Mouse (Mus musculus) hindbrain, embryonic 14.5 days (tissue): ENCODE results near the gene Dzip3. TPM values are rescaled to one million over a fixed set of nuclear protein-coding genes. Genes with fewer than 3 reads are reported as not detected.

Source experiments
- ATAC-seq: fragments of 200-750 bp; cut with Nextera tagmentation; 2 replicates; pipeline ENCODE4 v1.8.0; 2017; ENCODE audit warnings: moderate number of reproducible peaks, mild to moderate bottlenecking, moderate TSS enrichment, moderate library complexity; ENCODE audit not compliant: low FRiP score
- DNase-seq: peaks from one replicate; pipeline ENCODE4 v3.0.0-alpha.2; 2015; ENCODE audit warnings: low spot score
- H3K27ac ChIP-seq: fragments of 300-500 bp; sonication (generic); 2 replicates; pipeline ENCODE4 v1.5.1; 2014; ENCODE audit warnings: mild to moderate bottlenecking, moderate library complexity
- H3K27me3 ChIP-seq: fragments of 300-500 bp; sonication (generic); 2 replicates; pipeline ENCODE4 v1.6.1; 2014; ENCODE audit warnings: mild to moderate bottlenecking, low read length, mixed read lengths; ENCODE audit not compliant: control insufficient read depth, insufficient read depth
- H3K36me3 ChIP-seq: fragments of 300-500 bp; sonication (generic); replicated peaks from 2 replicates; pipeline ENCODE4 v1.6.1; 2014; ENCODE audit not compliant: control insufficient read depth, insufficient read depth
- H3K4me1 ChIP-seq: fragments of 300-500 bp; sonication (generic); replicated peaks from 2 replicates; pipeline ENCODE4 v1.6.1; 2014; ENCODE audit warnings: antibody characterized with exemption, low read length, mixed read lengths; ENCODE audit not compliant: control insufficient read depth, insufficient read depth
- H3K4me2 ChIP-seq: fragments of 300-500 bp; sonication (generic); replicated peaks from 2 replicates; pipeline ENCODE4 v1.6.1; 2014; ENCODE audit warnings: mild to moderate bottlenecking, moderate library complexity
- H3K4me3 ChIP-seq: fragments of 300-500 bp; sonication (generic); replicated peaks from 2 replicates; pipeline ENCODE4 v1.5.1; 2014; ENCODE audit warnings: mild to moderate bottlenecking, low read length
- H3K9ac ChIP-seq: fragments of 300-500 bp; sonication (generic); 2 replicates; pipeline ENCODE4 v1.6.1; 2014
- H3K9me3 ChIP-seq: fragments of 300-500 bp; sonication (generic); 2 replicates; pipeline ENCODE4 v1.6.1; 2016; ENCODE audit warnings: low read length; ENCODE audit not compliant: control insufficient read depth
- WGBS: fragments of 180-500 bp; shearing (Covaris S2); extraction: QIAGEN DNeasy Blood & Tissue Kit; methylation state at CpG from one replicate; pipeline ENCODE4 v1.1.7; 2014; 5-methylcytosine and 5-hydroxymethylcytosine counted together
- polyA plus RNA-seq: library from polyadenylated mRNA; unstranded; fragments of >200 nt; fragmentation: Nextera tagmentation; extraction: Ambion mirVana; gene quantifications from 2 replicates; pipeline ENCODE4 v1.2.1, GENCODE M21; 2014

Gene Dzip3
- 77.3 and 81.6 TPM in 2 replicates for polyA plus RNA-seq

DNA sequence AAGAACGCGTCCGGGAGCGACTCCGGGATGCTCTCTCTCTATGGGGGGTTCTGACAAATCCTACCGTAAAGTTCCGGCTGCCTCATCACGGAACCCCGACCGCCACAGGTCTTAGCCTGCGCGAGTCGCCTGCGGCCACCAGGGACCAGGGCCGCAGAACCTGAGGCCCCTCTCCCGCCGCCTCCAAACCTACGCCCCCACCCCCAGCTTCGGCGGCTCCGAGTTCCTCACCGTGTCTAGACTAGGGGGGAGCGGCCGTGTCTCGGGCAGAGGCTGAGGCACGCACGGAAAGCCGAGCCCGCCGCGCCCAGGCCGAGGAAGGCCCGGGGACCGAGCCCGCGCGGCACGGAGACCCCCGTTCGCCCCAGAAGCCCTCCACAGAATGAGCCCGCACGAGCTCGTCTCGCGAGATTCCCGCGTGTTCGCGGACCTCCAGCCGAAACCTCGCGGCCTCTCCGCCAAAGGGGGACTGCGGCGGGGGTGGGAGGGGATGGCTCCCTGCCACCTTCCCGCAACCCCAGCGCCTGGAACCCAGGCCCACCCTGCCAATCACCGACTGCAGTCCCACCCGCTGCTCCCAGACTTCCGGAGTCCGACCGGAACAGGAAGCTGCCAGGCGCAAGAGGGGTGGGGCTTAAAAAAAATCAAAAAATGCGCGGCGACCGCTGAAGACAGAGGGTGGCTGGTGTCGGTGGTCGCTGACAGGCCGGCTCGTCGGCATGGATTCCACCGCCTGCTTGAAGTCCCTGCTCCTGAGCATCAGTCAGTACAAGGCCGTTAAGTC, at the start of gene Dzip3, which contains the start of gene Cip2a:
Gene Dzip3 (minus strand): TSS at position 607 of the 784 bp plus-strand sequence.
Gene Cip2a (plus strand): TSS at position 627 of the 784 bp plus-strand sequence.
- Histone ChIP-seq H3K27me3 (no peaks in the 10 kb centered on the region), H3K4me2 (peak within 1 kb of the TSS; percentile 86), H3K9me3 (no peaks in the 10 kb centered on the region), H3K9ac (peak within 1 kb of the TSS; percentile 99), H3K27ac (peak within 1 kb of the TSS; percentile 97), H3K4me3 (peak within 1 kb of the TSS; percentile 97), H3K4me1 (peaks cover 9% of the 10 kb centered on the region; the same call in 1 of the 2 replicates), H3K36me3 (no peaks in the 10 kb centered on the region)
- WGBS, result under 1% methylated on average over 74 of the region's 74 CpGs
- ATAC-seq, result peak; percentile 99
- DNase-seq, result peak; percentile 93

DNA sequence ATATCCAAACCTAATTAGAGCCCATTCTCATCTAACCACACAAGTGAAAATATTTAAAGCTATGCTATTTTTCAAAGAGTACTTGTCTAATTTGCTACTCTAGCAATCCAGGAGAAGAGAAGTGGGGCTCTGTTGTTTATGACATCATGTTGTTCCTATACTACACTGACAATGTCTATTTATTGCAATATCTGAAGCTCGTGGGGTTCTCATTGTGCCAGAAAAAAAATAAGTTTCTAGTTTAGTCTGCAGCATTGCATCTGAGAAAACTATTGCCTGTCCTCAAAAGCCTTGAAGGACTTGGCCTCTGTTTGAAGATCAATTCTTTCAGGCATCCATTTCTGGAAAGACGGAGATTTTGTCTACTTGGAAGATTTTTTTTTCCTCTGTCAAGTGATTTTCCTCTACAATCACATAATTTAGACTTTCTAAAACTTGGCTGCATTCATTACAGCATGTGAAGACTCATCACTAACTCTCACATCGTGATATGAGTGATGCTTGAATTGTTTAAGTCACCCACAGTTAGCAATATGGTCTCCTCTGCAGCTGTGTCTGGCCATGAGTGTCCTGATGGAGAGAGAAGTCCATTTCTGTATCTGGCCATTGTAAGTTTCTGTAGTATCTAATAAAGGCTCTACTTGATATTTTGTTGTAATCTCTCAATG, 46.7 kb upstream of the Dzip3 start:
- ATAC-seq, result no peak

DNA sequence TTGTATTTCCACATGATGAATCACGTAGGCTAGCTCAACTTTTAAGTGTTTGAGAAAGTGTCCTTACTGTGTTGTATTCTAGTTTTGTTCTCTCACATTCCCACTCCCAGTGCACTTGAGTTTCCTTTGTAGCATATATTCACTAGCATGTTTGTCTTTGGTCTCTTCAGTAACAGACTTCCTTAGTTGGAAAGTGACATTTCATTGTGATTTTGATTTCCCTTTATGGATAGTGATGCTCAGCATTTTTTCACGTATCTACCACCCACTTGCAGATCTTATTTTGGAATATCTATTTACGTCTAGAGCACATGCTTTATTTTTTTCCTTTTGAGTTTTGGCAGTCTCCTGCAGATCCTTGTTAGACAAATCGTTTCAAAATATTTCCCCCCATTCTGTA, 43.8 kb upstream of the Dzip3 start:
- no peak overlapping the region for H3K4me3 ChIP-seq
- H3K4me2 ChIP-seq, result no peak overlapping the region
- H3K9me3 ChIP-seq, result no peaks in the 10 kb centered on the region
- no peaks in the 10 kb centered on the region for H3K4me1 ChIP-seq
- ATAC-seq, result no peak
- H3K36me3 ChIP-seq, result no peaks in the 10 kb centered on the region
- no peak overlapping the region for H3K9ac ChIP-seq
- no peak overlapping the region for H3K27ac ChIP-seq
- no peaks in the 10 kb centered on the region for H3K27me3 ChIP-seq
- no peak for DNase-seq
- WGBS, result 83% methylated on average over 4 of the region's 4 CpGs

More for the DNA sequence above, 46.7 kb upstream of the Dzip3 start:
- Histone ChIP-seq H3K27me3 (no peaks in the 10 kb centered on the region), H3K4me3 (no peak overlapping the region), H3K27ac (no peak overlapping the region), H3K4me2 (no peak overlapping the region), H3K9me3 (no peaks in the 10 kb centered on the region), H3K4me1 (no peaks in the 10 kb centered on the region), H3K36me3 (no peaks in the 10 kb centered on the region), H3K9ac (no peak overlapping the region)
- WGBS, result 89% methylated on average over 3 of the region's 3 CpGs
- no peak for DNase-seq

DNA sequence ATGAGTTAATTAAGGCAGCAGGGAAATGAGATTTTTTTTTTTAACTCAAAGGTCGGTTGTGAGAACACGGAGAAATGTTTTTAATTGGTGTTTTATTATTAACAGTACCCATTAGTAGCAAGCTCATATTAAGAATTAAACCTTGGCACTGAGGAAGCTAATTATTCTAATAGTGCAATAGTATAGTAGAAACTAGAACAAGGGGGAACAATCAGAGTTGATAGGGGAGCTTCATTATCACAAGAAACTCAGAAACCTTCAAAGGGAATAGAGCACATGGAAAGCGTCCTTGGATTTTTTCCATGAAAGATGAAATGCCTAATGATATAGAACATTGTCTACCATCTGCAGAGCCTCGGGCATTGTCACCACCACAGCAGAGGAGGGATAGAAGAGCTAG, 41.9 kb upstream of the Dzip3 start:
- WGBS, result 78% methylated on average over 4 of the region's 4 CpGs
- no peak overlapping the region for H3K4me2 ChIP-seq
- no peaks in the 10 kb centered on the region for H3K36me3 ChIP-seq

DNA sequence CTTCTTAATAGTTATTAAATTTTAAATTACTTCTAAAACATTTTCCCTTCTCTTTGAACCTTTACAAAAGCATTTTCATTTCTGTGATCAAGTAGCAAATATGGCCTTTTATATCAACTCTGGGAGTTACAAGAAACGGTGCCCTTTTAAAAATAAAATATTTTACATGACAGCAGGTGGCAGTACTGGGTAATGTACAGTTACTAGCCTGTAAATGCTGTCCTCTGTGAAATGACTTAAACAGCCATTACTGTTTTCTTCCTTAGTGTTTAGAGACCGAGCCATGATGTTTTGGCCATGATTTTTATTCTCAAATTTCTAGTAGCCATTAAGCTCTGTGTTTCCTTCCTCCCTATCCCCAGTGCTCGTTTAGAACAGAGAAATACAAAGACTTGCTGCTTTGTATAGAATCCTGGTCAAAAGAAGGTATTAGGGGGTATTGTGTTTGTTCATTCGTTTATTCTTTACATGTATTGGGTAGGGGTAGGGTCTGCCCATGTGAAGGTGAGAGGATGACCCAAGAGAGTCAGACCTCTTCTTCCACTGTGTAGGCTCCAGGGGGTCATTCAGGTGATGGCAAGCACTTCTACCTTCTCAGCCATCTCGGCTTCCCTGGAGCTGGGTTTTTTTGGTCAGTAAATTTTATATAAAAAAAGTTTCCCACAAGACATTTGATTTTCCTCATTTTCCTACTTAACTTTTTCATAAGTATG, 22.8 kb upstream of the Dzip3 start:
- DNase-seq (peak; percentile 76), ATAC-seq (peak; percentile 51; the same call in 1 of the 2 replicates)
- Histone ChIP-seq H3K27ac (no peak overlapping the region), H3K4me1 (no peaks in the 10 kb centered on the region), H3K27me3 (no peaks in the 10 kb centered on the region), H3K4me2 (no peak overlapping the region), H3K9ac (no peak overlapping the region), H3K4me3 (no peak overlapping the region), H3K36me3 (peaks cover 10% of the 10 kb centered on the region; the same call in 1 of the 2 replicates), H3K9me3 (no peaks in the 10 kb centered on the region)
- WGBS, result 68% methylated on average over 5 of the region's 5 CpGs

More for the DNA sequence above, 41.9 kb upstream of the Dzip3 start:
- H3K27ac ChIP-seq, result no peak overlapping the region
- no peaks in the 10 kb centered on the region for H3K9me3 ChIP-seq
- no peaks in the 10 kb centered on the region for H3K27me3 ChIP-seq
- no peak for DNase-seq
- H3K9ac ChIP-seq, result no peak overlapping the region
- no peaks in the 10 kb centered on the region for H3K4me1 ChIP-seq
- no peak overlapping the region for H3K4me3 ChIP-seq
- no peak; the same call in 1 of the 2 replicates for ATAC-seq

DNA sequence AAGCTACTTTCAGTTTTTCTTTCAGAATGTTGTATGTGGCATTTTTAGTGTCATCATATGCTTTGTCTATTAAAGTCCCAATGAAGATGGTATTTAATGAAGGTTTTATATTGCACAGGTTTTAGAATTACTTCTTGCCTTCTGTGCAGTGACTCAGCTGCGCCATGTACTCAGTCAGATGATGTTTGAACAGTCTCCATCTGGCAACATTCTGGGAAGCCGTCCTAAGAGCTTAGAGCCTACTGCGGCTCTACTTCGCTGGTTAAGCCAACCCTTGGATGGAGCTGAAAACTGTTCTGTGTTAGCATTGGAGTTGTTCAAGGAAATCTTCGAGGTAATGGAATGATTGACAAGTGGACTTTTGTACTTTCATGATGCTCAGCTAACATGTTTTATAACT, 10.2 kb upstream of the Dzip3 start:
- Histone ChIP-seq H3K27ac (no peak overlapping the region), H3K9me3 (no peaks in the 10 kb centered on the region), H3K4me3 (no peak overlapping the region), H3K36me3 (peaks cover 21% of the 10 kb centered on the region), H3K27me3 (no peaks in the 10 kb centered on the region), H3K4me1 (no peaks in the 10 kb centered on the region), H3K9ac (no peak overlapping the region), H3K4me2 (no peak overlapping the region)
- ATAC-seq, result no peak
- WGBS, result 97% methylated on average over 5 of the region's 5 CpGs
- no peak for DNase-seq

DNA sequence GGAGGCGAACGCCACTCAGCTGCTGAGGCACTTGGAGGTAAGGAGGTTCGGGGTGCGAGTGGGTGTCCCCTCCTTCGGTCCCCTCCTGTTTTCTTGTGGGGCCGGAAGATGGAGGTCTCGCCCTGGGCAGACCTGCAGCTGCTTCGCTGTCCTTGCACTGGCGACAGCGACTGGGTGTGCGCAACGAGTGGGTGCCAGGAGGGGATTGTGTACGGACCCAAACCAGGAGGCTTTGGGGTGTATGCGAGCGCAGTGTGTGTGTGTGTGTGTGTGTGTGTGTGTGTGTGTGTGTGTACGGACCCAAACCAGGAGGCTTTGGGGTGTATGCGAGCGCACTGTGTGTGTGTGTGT, 353 bp upstream of the Dzip3 start:
- peaks cover 9% of the 10 kb centered on the region; the same call in 1 of the 2 replicates for H3K4me1 ChIP-seq
- no peaks in the 10 kb centered on the region for H3K27me3 ChIP-seq
- ATAC-seq, result no peak
- peak overlapping the region; percentile 99 for H3K9ac ChIP-seq
- H3K4me2 ChIP-seq, result peak overlapping the region; percentile 86
- no peak for DNase-seq
- H3K36me3 ChIP-seq, result no peaks in the 10 kb centered on the region
- peak overlapping the region; percentile 97 for H3K4me3 ChIP-seq
- H3K27ac ChIP-seq, result no peak overlapping the region
- H3K9me3 ChIP-seq, result no peaks in the 10 kb centered on the region
- WGBS, result 2% methylated on average over 18 of the region's 18 CpGs

DNA sequence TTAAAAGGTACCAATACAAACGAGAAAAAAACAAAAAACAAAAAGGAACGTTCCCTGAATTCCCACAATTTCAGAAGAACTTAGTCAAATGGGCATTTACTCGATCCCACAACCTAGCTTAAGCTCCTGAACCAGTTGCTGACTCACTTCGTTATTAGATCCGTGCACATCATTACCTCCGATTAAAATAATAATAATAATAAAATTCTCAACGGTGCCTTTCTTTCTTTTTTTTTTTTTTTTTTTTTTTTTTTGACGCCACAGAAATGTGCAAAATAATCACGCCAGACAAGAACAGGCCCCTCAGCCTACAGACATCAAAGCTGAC, 770 bp downstream of the Dzip3 start:
- H3K9ac ChIP-seq, result peak overlapping the region; percentile 99
- no peaks in the 10 kb centered on the region for H3K27me3 ChIP-seq
- no peaks in the 10 kb centered on the region for H3K9me3 ChIP-seq
- no peaks in the 10 kb centered on the region for H3K36me3 ChIP-seq
- H3K4me2 ChIP-seq, result peak overlapping the region; percentile 86
- H3K4me1 ChIP-seq, result peaks cover 9% of the 10 kb centered on the region; the same call in 1 of the 2 replicates
- peak overlapping the region; percentile 97 for H3K4me3 ChIP-seq
- 2% methylated on average over 9 of the region's 9 CpGs for WGBS
- DNase-seq (no peak), ATAC-seq (no peak)
- H3K27ac ChIP-seq, result peak overlapping the region; percentile 97
